Mouse (Mus musculus): ENCODE measurements around the gene Mpdz.

- TF ChIP-seq CTCF (IDR thresholded peaks at IDR 0.05; ENCODE audit: low read depth, low read length) (no peak), POLR2A (IDR thresholded peaks at IDR 0.05; ENCODE audit: borderline replicate concordance, low read depth, low read length) (no peak)
These were observed 8.7 kb downstream of the Mpdz start for GRCm38 (mm10) chr4:81433961-81434360.
